Mouse (Mus musculus) heart, embryonic 15.5 days (tissue): ENCODE data around the gene AU015836. TPM values are rescaled to one million over a fixed set of nuclear protein-coding genes. Genes with fewer than 3 reads are reported as not detected.

Source experiments
- ATAC-seq: fragments of 200-750 bp; cut with Nextera tagmentation; replicated peaks from 2 replicates; pipeline ENCODE4 v1.8.0; 2017; ENCODE audit warnings: low read depth, moderate TSS enrichment; ENCODE audit not compliant: insufficient number of reproducible peaks, insufficient read depth, low FRiP score
- H3K27ac ChIP-seq: fragments of 300-500 bp; sonication (generic); 2 replicates; pipeline ENCODE4 v1.5.1; 2015; ENCODE audit warnings: mild to moderate bottlenecking, inconsistent platforms
- H3K27me3 ChIP-seq: fragments of 300-500 bp; sonication (generic); 2 replicates; pipeline ENCODE4 v1.6.1; 2015; ENCODE audit warnings: inconsistent platforms
- H3K36me3 ChIP-seq: fragments of 300-500 bp; sonication (generic); 2 replicates; pipeline ENCODE4 v1.6.1; 2015; ENCODE audit warnings: mild to moderate bottlenecking, inconsistent platforms
- H3K4me1 ChIP-seq: fragments of 300-500 bp; sonication (generic); replicated peaks from 2 replicates; pipeline ENCODE4 v1.6.1; 2015; ENCODE audit warnings: inconsistent platforms
- H3K4me2 ChIP-seq: fragments of 300-500 bp; sonication (generic); 2 replicates; pipeline ENCODE4 v1.6.1; 2015; ENCODE audit warnings: inconsistent platforms, mild to moderate bottlenecking, moderate library complexity
- H3K4me3 ChIP-seq: fragments of 300-500 bp; sonication (generic); 2 replicates; pipeline ENCODE4 v1.5.1; 2015; ENCODE audit warnings: mild to moderate bottlenecking, inconsistent platforms
- H3K9ac ChIP-seq: fragments of 300-500 bp; sonication (generic); 2 replicates; pipeline ENCODE4 v1.6.1; 2015; ENCODE audit warnings: mild to moderate bottlenecking, inconsistent platforms
- H3K9me3 ChIP-seq: fragments of 300-500 bp; sonication (generic); replicated peaks from 2 replicates; pipeline ENCODE4 v1.6.1; 2016; ENCODE audit warnings: inconsistent platforms
- WGBS: fragments of 180-500 bp; shearing (Covaris S2); methylation state at CpG from one replicate; pipeline ENCODE4 v1.1.7; 2015; ENCODE audit warnings: mixed read lengths; 5-methylcytosine and 5-hydroxymethylcytosine counted together
- polyA plus RNA-seq: library from polyadenylated mRNA; unstranded; fragments of >200 nt; fragmentation: Nextera tagmentation; extraction: Ambion mirVana; gene quantifications from 2 replicates; pipeline ENCODE4 v1.2.1, GENCODE M21; 2015

Gene AU015836
- polyA plus RNA-seq, 1 experiment from 2014 or later: not detected

- Histone ChIP-seq H3K4me3 (no peak overlapping the region), H3K9me3 (no peaks in the 10 kb centered on the region), H3K27me3 (peaks cover 17% of the 10 kb centered on the region), H3K27ac (no peak overlapping the region), H3K36me3 (no peaks in the 10 kb centered on the region), H3K4me2 (no peak overlapping the region), H3K9ac (no peak overlapping the region), H3K4me1 (no peaks in the 10 kb centered on the region)
- 77% methylated on average over 7 of the region's 7 CpGs for WGBS
- ATAC-seq: no peak
Observed at GRCm38 (mm10) chrX:94011656-94012173, 43.3 kb downstream of the AU015836 start.

- Histone ChIP-seq H3K27ac (no peak overlapping the region), H3K4me2 (no peak overlapping the region), H3K27me3 (peaks cover 21% of the 10 kb centered on the region), H3K36me3 (no peaks in the 10 kb centered on the region), H3K9ac (no peak overlapping the region), H3K4me3 (no peak overlapping the region), H3K9me3 (no peaks in the 10 kb centered on the region), H3K4me1 (no peaks in the 10 kb centered on the region)
- WGBS: 49% methylated on average over 12 of the region's 12 CpGs
- no peak for ATAC-seq
Observed at GRCm38 (mm10) chrX:94012479-94013167, 44.2 kb downstream of the AU015836 start.

- ATAC-seq: no peak
- WGBS: 33% methylated on average over 1 of the region's 1 CpGs
- Histone ChIP-seq H3K9me3 (no peaks in the 10 kb centered on the region), H3K27ac (no peak overlapping the region), H3K9ac (no peak overlapping the region), H3K4me3 (no peak overlapping the region), H3K27me3 (peaks cover 22% of the 10 kb centered on the region), H3K4me1 (no peaks in the 10 kb centered on the region), H3K36me3 (no peaks in the 10 kb centered on the region), H3K4me2 (no peak overlapping the region)
Observed at GRCm38 (mm10) chrX:94016891-94017290, 48.4 kb downstream of the AU015836 start.

- H3K4me2 ChIP-seq: no peak overlapping the region
- no peak overlapping the region for H3K27ac ChIP-seq
- H3K4me3 ChIP-seq: no peak overlapping the region
- ATAC-seq: no peak
- H3K27me3 ChIP-seq: peaks cover 16% of the 10 kb centered on the region
- H3K9ac ChIP-seq: no peak overlapping the region
- no peaks in the 10 kb centered on the region for H3K36me3 ChIP-seq
- 56% methylated on average over 5 of the region's 5 CpGs for WGBS
- H3K4me1 ChIP-seq: no peaks in the 10 kb centered on the region
- no peaks in the 10 kb centered on the region for H3K9me3 ChIP-seq
Observed at GRCm38 (mm10) chrX:94022264-94022874, 53.9 kb downstream of the AU015836 start.

Other genes with a start within 250 kb of the AU015836 start
- gene Pdk3, start 136.5 kb upstream of the AU015836 start, polyA plus RNA-seq: 94.9 and 97.2 TPM in 2 replicates
- gene Zfx, start 155.0 kb downstream of the AU015836 start, polyA plus RNA-seq: 19.9 and 20.2 TPM in 2 replicates
- 45.1 and 54.0 TPM in 2 replicates for gene Eif2s3x, start 244.2 kb downstream of the AU015836 start, polyA plus RNA-seq